Mouse (Mus musculus) limb, embryonic 14.5 days (tissue): ENCODE measurements around the gene Hoxd10. TPM values are rescaled to one million over a fixed set of nuclear protein-coding genes. Genes with fewer than 3 reads are reported as not detected.

Source experiments
- ATAC-seq: fragments of 200-750 bp; cut with Nextera tagmentation; 2 replicates; pipeline ENCODE4 v1.8.0; 2017; ENCODE audit warnings: low read depth, moderate number of reproducible peaks, moderate TSS enrichment; ENCODE audit not compliant: low FRiP score
- DNase-seq: peaks from one replicate; pipeline ENCODE4 v3.0.0-alpha.2; 2015; ENCODE audit warnings: low spot score
- H3K27ac ChIP-seq: fragments of 300-500 bp; sonication (generic); replicated peaks from 2 replicates; pipeline ENCODE4 v1.5.1; 2014; ENCODE audit warnings: low read depth, mild to moderate bottlenecking, low read length, moderate library complexity, mixed read lengths
- H3K27me3 ChIP-seq: fragments of 300-500 bp; sonication (generic); 2 replicates; pipeline ENCODE4 v1.6.1; 2014; ENCODE audit warnings: low read length, mixed read lengths; ENCODE audit not compliant: control insufficient read depth, insufficient read depth
- H3K36me3 ChIP-seq: fragments of 300-500 bp; sonication (generic); 2 replicates; pipeline ENCODE4 v1.6.1; 2014; ENCODE audit warnings: mild to moderate bottlenecking, low read length, moderate library complexity, mixed read lengths; ENCODE audit not compliant: control insufficient read depth, insufficient read depth
- H3K4me1 ChIP-seq: fragments of 300-500 bp; sonication (generic); 2 replicates; pipeline ENCODE4 v1.6.1; 2014; ENCODE audit warnings: antibody characterized with exemption, low read length, mixed read lengths; ENCODE audit not compliant: control insufficient read depth, insufficient read depth
- H3K4me2 ChIP-seq: fragments of 300-500 bp; sonication (generic); replicated peaks from 2 replicates; pipeline ENCODE4 v1.6.1; 2014; ENCODE audit warnings: low read depth, mild to moderate bottlenecking, low read length, moderate library complexity; ENCODE audit not compliant: severe bottlenecking
- H3K4me3 ChIP-seq: fragments of 300-500 bp; sonication (generic); replicated peaks from 2 replicates; pipeline ENCODE4 v1.5.1; 2014; ENCODE audit warnings: low read length
- H3K9ac ChIP-seq: fragments of 300-500 bp; sonication (generic); 2 replicates; pipeline ENCODE4 v1.6.1; 2014; ENCODE audit warnings: mild to moderate bottlenecking, low read depth, low read length, moderate library complexity; ENCODE audit not compliant: severe bottlenecking
- H3K9me3 ChIP-seq: fragments of 300-500 bp; sonication (generic); 2 replicates; pipeline ENCODE4 v1.6.1; 2016; ENCODE audit warnings: low read length; ENCODE audit not compliant: control insufficient read depth
- POLR2A ChIP-seq: fragments of 200-500 bp; IDR thresholded peaks from 2 replicates; pipeline ENCODE4 v1.8.0; 2012; ENCODE audit warnings: inconsistent platforms, mild to moderate bottlenecking, moderate library complexity, borderline replicate concordance; ENCODE audit not compliant: insufficient read depth, insufficient read length; ENCODE audit errors: extremely low read depth
- WGBS: fragments of 180-500 bp; shearing (Covaris S2); extraction: QIAGEN DNeasy Blood & Tissue Kit; methylation state at CpG from one replicate; pipeline ENCODE4 v1.1.7; 2014; 5-methylcytosine and 5-hydroxymethylcytosine counted together
- polyA plus RNA-seq, 2 experiments: library from polyadenylated mRNA; depleted of rRNA in 1 of 2; stranded (reverse) in 1 of 2; unstranded in 1 of 2; fragments of >200 nt; fragmentation: Nextera tagmentation in 1 of 2; extraction: Ambion mirVana in 1 of 2; gene quantifications; 2 replicates each; pipeline versions ENCODE4 v1.2.1 to v1.2.3; 2012 to 2014

Gene Hoxd10
- polyA plus RNA-seq, 2 experiments, result 18.3 to 39.4 TPM

- Histone ChIP-seq H3K4me3 (peak overlapping the region; percentile 51), H3K9ac (peak overlapping the region; percentile 98), H3K27ac (peak overlapping the region; percentile 96), H3K4me1 (peaks cover 16% of the 10 kb centered on the region; the same call in 1 of the 2 replicates), H3K4me2 (peak overlapping the region; percentile 57), H3K27me3 (peaks cover 46% of the 10 kb centered on the region), H3K36me3 (peaks cover 7% of the 10 kb centered on the region; the same call in 1 of the 2 replicates), H3K9me3 (no peaks in the 10 kb centered on the region)
- TF ChIP-seq POLR2A, result no peak
- DNase-seq, result no peak
- no peak for ATAC-seq
- WGBS, result 10% methylated on average over 17 of the region's 17 CpGs
These were observed 37.8 kb upstream of the Hoxd10 start for GRCm38 (mm10) chr2:74653781-74654535.

GRCm38 (mm10) chr2:74654743-74655419 lies 36.8 kb upstream of the Hoxd10 start:
- H3K27me3 ChIP-seq, result peaks cover 38% of the 10 kb centered on the region
- DNase-seq (peak; percentile 20), ATAC-seq (peak; percentile 13; the same call in 1 of the 2 replicates)
- H3K9me3 ChIP-seq, result no peaks in the 10 kb centered on the region
- 2% methylated on average over 19 of the region's 20 CpGs for WGBS
- peaks cover 13% of the 10 kb centered on the region; the same call in 1 of the 2 replicates for H3K4me1 ChIP-seq
- peak overlapping the region; percentile 57 for H3K4me2 ChIP-seq
- H3K27ac ChIP-seq, result peak overlapping the region; percentile 96
- H3K4me3 ChIP-seq, result peak overlapping the region; percentile 51
- peaks cover 7% of the 10 kb centered on the region; the same call in 1 of the 2 replicates for H3K36me3 ChIP-seq
- H3K9ac ChIP-seq, result peak overlapping the region; percentile 98
- no peak for TF ChIP-seq POLR2A

- peaks cover 8% of the 10 kb centered on the region; the same call in 1 of the 2 replicates for H3K4me1 ChIP-seq
- H3K27me3 ChIP-seq, result peaks cover 33% of the 10 kb centered on the region
- H3K9ac ChIP-seq, result peak overlapping the region; percentile 98
- DNase-seq (peak; percentile 43), ATAC-seq (peak; percentile 39; the same call in 1 of the 2 replicates)
- peaks cover 7% of the 10 kb centered on the region; the same call in 1 of the 2 replicates for H3K36me3 ChIP-seq
- H3K9me3 ChIP-seq, result no peaks in the 10 kb centered on the region
- H3K4me2 ChIP-seq, result peak overlapping the region; percentile 57
- no peak for TF ChIP-seq POLR2A
- peak overlapping the region; percentile 51 for H3K4me3 ChIP-seq
- no CpG with 5 or more reads among the region's 47 CpGs for WGBS
- H3K27ac ChIP-seq, result peak overlapping the region; percentile 96
These were observed 36.3 kb upstream of the Hoxd10 start for GRCm38 (mm10) chr2:74655420-74655781.

- Histone ChIP-seq H3K9me3 (no peaks in the 10 kb centered on the region), H3K27me3 (peaks cover 36% of the 10 kb centered on the region), H3K4me2 (peak overlapping the region; percentile 57), H3K9ac (peak overlapping the region; percentile 98), H3K4me1 (peaks cover 5% of the 10 kb centered on the region; the same call in 1 of the 2 replicates), H3K4me3 (peak overlapping the region; percentile 51), H3K36me3 (peaks cover 7% of the 10 kb centered on the region; the same call in 1 of the 2 replicates), H3K27ac (peak overlapping the region; percentile 96)
- TF ChIP-seq POLR2A, result no peak
- ATAC-seq, result no peak
- under 1% methylated on average over 59 of the region's 69 CpGs for WGBS
- peak; percentile 44 for DNase-seq
These were observed 35.7 kb upstream of the Hoxd10 start for GRCm38 (mm10) chr2:74655821-74656631.

GRCm38 (mm10) chr2:74656632-74657021 lies 35.1 kb upstream of the Hoxd10 start:
- H3K36me3 ChIP-seq, result peaks cover 7% of the 10 kb centered on the region; the same call in 1 of the 2 replicates
- peak overlapping the region; percentile 57 for H3K4me2 ChIP-seq
- H3K9me3 ChIP-seq, result no peaks in the 10 kb centered on the region
- TF ChIP-seq POLR2A, result no peak
- H3K27me3 ChIP-seq, result peaks cover 37% of the 10 kb centered on the region
- peak overlapping the region; percentile 51 for H3K4me3 ChIP-seq
- 3% methylated on average over 4 of the region's 4 CpGs for WGBS
- peak overlapping the region; percentile 98 for H3K9ac ChIP-seq
- peak overlapping the region; percentile 96 for H3K27ac ChIP-seq
- peak; percentile 40 for DNase-seq
- H3K4me1 ChIP-seq, result peaks cover 5% of the 10 kb centered on the region; the same call in 1 of the 2 replicates
- ATAC-seq, result no peak
